Mouse (Mus musculus): ENCODE measurements around the gene Rfx8. TPM values are rescaled to one million over a fixed set of nuclear protein-coding genes. Genes with fewer than 3 reads are reported as not detected.

The Rfx8 gene
- polyA plus RNA-seq, 1 experiment, result 37.8 TPM

DNA sequence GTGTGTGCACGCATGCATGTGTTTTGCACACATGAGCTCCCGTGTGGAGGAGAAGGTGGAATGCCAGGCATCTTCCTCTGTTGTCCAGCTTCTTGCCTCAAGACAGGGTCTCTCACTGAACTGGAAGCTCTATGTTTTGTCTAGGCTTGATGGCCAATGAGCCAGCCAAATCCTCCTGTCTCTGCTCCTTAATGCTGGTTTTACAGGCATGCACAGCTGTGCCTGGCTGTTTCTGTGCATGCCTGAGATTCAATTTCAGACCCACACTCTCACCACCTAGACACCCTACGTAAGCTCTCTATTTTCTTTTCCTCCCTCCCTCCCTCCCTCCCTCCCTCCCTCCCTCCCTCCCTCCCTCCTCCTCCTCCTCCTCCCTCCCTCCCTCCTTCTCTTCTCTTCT, 28.8 kb downstream of the Rfx8 start:
- TF ChIP-seq POLR2A (IDR thresholded peaks at IDR 0.05; ENCODE audit: control insufficient read depth, low read depth, low read length) (no peak), CTCF (IDR thresholded peaks at IDR 0.05; ENCODE audit: control insufficient read depth, insufficient read depth, insufficient replicate concordance, low read depth, low read length) (no peak)
- no peak overlapping the region for H3K27ac ChIP-seq (ENCODE audit: control insufficient read depth, insufficient read depth, low read depth, low read length)
- peaks cover 2% of the 10 kb centered on the region; the same call in 1 of the 2 replicates for H3K4me1 ChIP-seq (ENCODE audit: control insufficient read depth, insufficient read depth, low read length)
- H3K4me3 ChIP-seq (ENCODE audit: control insufficient read depth, low read depth, low read length), result no peak overlapping the region
- H3K36me3 ChIP-seq (ENCODE audit: control insufficient read depth, insufficient read depth, low read length), result no peaks in the 10 kb centered on the region
- H3K27me3 ChIP-seq (ENCODE audit: control insufficient read depth, insufficient read depth, low read length), result no peaks in the 10 kb centered on the region

DNA sequence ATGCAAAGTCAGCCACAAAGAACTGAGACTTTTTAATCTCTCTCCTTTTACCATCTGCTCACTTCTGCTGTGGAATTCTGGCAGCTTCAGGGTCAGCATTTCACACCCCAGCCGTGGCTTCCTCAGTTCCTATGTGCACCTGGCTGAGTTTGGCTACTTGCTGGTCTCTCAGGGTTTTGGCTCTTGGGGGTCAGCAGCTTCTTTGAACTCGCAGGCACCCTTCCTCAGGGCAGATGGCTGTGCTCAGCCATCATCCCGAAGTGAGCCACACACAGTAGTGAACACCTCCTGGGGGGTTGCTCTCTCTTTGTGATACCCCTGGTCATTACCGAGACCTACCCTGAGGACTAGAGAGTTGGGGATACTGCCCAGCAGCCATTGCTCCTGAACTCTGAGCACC, 29.7 kb downstream of the Rfx8 start:
- H3K27me3 ChIP-seq (ENCODE audit: control insufficient read depth, insufficient read depth, low read length), result no peaks in the 10 kb centered on the region

DNA sequence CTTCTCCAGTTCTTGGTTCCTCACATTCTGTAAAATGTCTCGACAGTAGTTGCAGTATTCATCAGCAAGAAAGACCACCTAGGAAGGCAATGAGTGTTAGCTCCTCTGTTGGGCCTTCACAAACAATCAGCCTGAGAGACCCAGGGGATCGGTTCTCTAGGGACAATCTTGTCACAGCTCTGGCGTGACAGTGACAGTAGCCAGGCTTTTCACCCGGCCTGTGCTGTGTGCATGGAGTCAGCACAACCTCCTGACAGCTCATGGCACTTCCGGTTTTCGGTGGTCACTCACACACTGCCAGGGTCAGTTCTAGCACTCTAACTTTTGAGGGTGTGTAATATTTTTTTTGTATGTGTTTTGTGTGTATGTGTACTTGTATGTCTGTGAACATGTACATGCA, 32.2 kb downstream of the Rfx8 start:
- H3K27me3 ChIP-seq (ENCODE audit: control insufficient read depth, insufficient read depth, low read length), result no peaks in the 10 kb centered on the region

More for the DNA sequence above, 29.7 kb downstream of the Rfx8 start:
- Histone ChIP-seq H3K36me3 (ENCODE audit: control insufficient read depth, insufficient read depth, low read length) (no peaks in the 10 kb centered on the region), H3K27ac (ENCODE audit: control insufficient read depth, insufficient read depth, low read depth, low read length) (no peak overlapping the region), H3K4me3 (ENCODE audit: control insufficient read depth, low read depth, low read length) (no peak overlapping the region), H3K4me1 (ENCODE audit: control insufficient read depth, insufficient read depth, low read length) (peaks cover 2% of the 10 kb centered on the region; the same call in 1 of the 2 replicates)
- TF ChIP-seq CTCF (IDR thresholded peaks at IDR 0.05; ENCODE audit: control insufficient read depth, insufficient read depth, insufficient replicate concordance, low read depth, low read length) (no peak), POLR2A (IDR thresholded peaks at IDR 0.05; ENCODE audit: control insufficient read depth, low read depth, low read length) (no peak)

DNA sequence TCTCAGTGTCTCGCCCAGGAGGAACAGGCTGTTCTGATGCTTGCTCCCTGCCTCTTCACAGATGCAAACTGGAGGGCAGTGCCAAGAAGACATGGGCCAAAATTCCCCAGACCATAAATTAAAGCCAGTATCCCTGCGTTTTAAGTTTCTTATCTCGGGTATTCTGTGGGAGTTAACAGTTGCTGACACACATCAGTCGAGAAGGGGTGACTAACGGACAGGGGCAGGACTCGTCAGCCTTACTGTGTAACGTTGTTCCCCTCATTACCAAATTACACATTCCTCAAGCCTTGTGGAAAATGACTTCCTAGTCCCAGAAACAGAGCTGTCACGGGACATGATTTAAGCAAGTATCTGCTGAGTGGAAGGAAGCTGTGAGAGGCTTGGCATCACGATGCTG, 33.5 kb downstream of the Rfx8 start:
- H3K27me3 ChIP-seq (ENCODE audit: control insufficient read depth, insufficient read depth, low read length), result no peaks in the 10 kb centered on the region
- no peak overlapping the region for H3K4me3 ChIP-seq (ENCODE audit: control insufficient read depth, low read depth, low read length)
- TF ChIP-seq CTCF (IDR thresholded peaks at IDR 0.05; ENCODE audit: control insufficient read depth, insufficient read depth, insufficient replicate concordance, low read depth, low read length), result no peak
- no peak for TF ChIP-seq POLR2A (IDR thresholded peaks at IDR 0.05; ENCODE audit: control insufficient read depth, low read depth, low read length)
- no peaks in the 10 kb centered on the region for H3K36me3 ChIP-seq (ENCODE audit: control insufficient read depth, insufficient read depth, low read length)
- H3K4me1 ChIP-seq (ENCODE audit: control insufficient read depth, insufficient read depth, low read length), result no peaks in the 10 kb centered on the region
- H3K27ac ChIP-seq (ENCODE audit: control insufficient read depth, insufficient read depth, low read depth, low read length), result no peak overlapping the region

More for the DNA sequence above, 32.2 kb downstream of the Rfx8 start:
- TF ChIP-seq POLR2A (IDR thresholded peaks at IDR 0.05; ENCODE audit: control insufficient read depth, low read depth, low read length) (no peak), CTCF (IDR thresholded peaks at IDR 0.05; ENCODE audit: control insufficient read depth, insufficient read depth, insufficient replicate concordance, low read depth, low read length) (no peak)
- H3K4me3 ChIP-seq (ENCODE audit: control insufficient read depth, low read depth, low read length), result no peak overlapping the region
- no peaks in the 10 kb centered on the region for H3K36me3 ChIP-seq (ENCODE audit: control insufficient read depth, insufficient read depth, low read length)
- no peaks in the 10 kb centered on the region for H3K4me1 ChIP-seq (ENCODE audit: control insufficient read depth, insufficient read depth, low read length)
- no peak overlapping the region for H3K27ac ChIP-seq (ENCODE audit: control insufficient read depth, insufficient read depth, low read depth, low read length)

DNA sequence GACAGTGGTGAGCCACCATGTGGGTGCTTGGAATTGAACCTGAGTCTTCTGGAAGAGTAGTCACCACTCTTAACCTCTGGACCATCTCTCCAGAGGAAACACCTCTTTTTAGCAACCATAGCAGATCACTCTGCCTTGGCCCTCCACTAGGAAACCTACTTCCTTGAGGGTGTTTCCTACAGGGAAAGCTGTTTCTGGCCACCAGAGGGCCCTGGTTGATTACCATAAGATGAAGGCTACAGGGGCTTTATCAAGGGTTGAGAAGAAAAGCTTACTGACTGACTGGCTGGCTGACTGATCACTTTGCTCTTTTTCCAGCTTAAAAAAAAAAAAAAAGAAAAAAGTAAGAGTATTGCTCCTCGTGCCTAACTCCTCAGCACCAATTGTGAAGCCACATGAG, 35.0 kb downstream of the Rfx8 start:
- TF ChIP-seq CTCF (IDR thresholded peaks at IDR 0.05; ENCODE audit: control insufficient read depth, insufficient read depth, insufficient replicate concordance, low read depth, low read length) (no peak), POLR2A (IDR thresholded peaks at IDR 0.05; ENCODE audit: control insufficient read depth, low read depth, low read length) (no peak)
- Histone ChIP-seq H3K4me3 (ENCODE audit: control insufficient read depth, low read depth, low read length) (no peak overlapping the region), H3K27ac (ENCODE audit: control insufficient read depth, insufficient read depth, low read depth, low read length) (no peak overlapping the region), H3K27me3 (ENCODE audit: control insufficient read depth, insufficient read depth, low read length) (no peaks in the 10 kb centered on the region), H3K36me3 (ENCODE audit: control insufficient read depth, insufficient read depth, low read length) (no peaks in the 10 kb centered on the region), H3K4me1 (ENCODE audit: control insufficient read depth, insufficient read depth, low read length) (no peaks in the 10 kb centered on the region)

DNA sequence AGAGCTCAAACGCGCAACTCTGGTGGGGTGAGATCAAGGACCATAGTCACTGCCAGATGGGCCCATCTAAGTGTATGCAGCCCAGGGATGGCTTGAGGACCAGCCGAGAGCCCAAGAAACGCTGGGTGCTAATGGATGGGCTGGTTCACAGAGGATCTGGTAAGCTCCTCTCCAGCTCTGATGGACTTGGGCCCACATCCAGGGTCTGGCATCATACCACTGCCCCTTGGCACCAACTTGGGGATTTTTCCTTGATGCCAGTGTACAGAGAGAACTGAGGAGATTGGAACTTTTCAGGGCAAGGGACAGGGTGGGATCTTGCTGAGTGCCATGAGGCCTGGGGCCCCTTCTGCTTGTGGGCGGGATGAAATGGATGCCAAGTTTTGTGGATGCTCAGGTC, 39.2 kb downstream of the Rfx8 start:
- no peak overlapping the region for H3K27ac ChIP-seq (ENCODE audit: control insufficient read depth, insufficient read depth, low read depth, low read length)
- H3K4me1 ChIP-seq (ENCODE audit: control insufficient read depth, insufficient read depth, low read length), result no peaks in the 10 kb centered on the region
- no peak for TF ChIP-seq POLR2A (IDR thresholded peaks at IDR 0.05; ENCODE audit: control insufficient read depth, low read depth, low read length)
- no peak for TF ChIP-seq CTCF (IDR thresholded peaks at IDR 0.05; ENCODE audit: control insufficient read depth, insufficient read depth, insufficient replicate concordance, low read depth, low read length)

DNA sequence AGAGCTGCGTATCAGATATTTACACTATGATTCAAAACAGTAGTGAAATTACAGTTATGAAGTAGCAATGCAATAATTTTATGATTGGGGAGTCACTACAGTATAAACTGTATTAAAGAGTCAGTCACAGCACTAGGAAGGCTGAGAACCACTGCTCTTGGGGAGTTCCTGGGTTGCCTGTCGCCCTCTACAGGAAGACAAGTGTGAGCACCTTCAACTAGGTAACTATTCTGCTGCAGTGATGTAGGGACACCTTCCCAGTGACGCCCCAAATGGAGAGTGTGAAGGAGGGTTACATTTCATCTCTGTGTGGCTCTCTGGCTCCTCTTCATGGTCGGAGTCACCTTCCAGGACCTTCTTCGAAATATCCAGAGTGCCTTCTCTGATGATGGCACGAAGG, 40.3 kb downstream of the Rfx8 start:
- no peak overlapping the region for H3K27ac ChIP-seq (ENCODE audit: control insufficient read depth, insufficient read depth, low read depth, low read length)
- H3K4me3 ChIP-seq (ENCODE audit: control insufficient read depth, low read depth, low read length), result no peak overlapping the region
- no peaks in the 10 kb centered on the region for H3K27me3 ChIP-seq (ENCODE audit: control insufficient read depth, insufficient read depth, low read length)
- no peaks in the 10 kb centered on the region for H3K36me3 ChIP-seq (ENCODE audit: control insufficient read depth, insufficient read depth, low read length)
- no peak; the same call in 1 of the 2 replicates for TF ChIP-seq CTCF (IDR thresholded peaks at IDR 0.05; ENCODE audit: control insufficient read depth, insufficient read depth, insufficient replicate concordance, low read depth, low read length)
- TF ChIP-seq POLR2A (IDR thresholded peaks at IDR 0.05; ENCODE audit: control insufficient read depth, low read depth, low read length), result no peak
- no peaks in the 10 kb centered on the region for H3K4me1 ChIP-seq (ENCODE audit: control insufficient read depth, insufficient read depth, low read length)

More for the DNA sequence above, 39.2 kb downstream of the Rfx8 start:
- no peak overlapping the region for H3K4me3 ChIP-seq (ENCODE audit: control insufficient read depth, low read depth, low read length)
- H3K27me3 ChIP-seq (ENCODE audit: control insufficient read depth, insufficient read depth, low read length), result no peaks in the 10 kb centered on the region
- H3K36me3 ChIP-seq (ENCODE audit: control insufficient read depth, insufficient read depth, low read length), result no peaks in the 10 kb centered on the region

DNA sequence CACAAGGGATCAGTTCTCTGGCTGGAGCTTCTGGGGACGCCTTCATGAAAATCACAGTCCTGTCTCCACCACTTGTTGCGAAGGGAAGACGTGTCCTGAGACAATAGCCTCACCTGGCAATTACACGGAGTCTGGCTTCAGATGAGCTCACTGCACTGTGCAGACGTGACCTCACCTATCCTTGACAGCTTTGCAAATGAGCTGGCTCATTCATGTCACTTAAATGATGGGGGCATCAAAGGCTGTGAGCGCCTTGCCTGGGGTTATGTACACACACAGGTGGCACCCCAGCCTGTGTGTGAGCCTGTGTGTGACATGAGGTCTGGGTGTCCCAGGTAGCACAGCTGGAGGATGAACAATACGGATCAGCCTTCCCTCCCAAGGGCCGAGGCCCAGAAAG, 41.9 kb downstream of the Rfx8 start:
- no peaks in the 10 kb centered on the region for H3K4me1 ChIP-seq (ENCODE audit: control insufficient read depth, insufficient read depth, low read length)
- H3K4me3 ChIP-seq (ENCODE audit: control insufficient read depth, low read depth, low read length), result no peak overlapping the region
- H3K36me3 ChIP-seq (ENCODE audit: control insufficient read depth, insufficient read depth, low read length), result no peaks in the 10 kb centered on the region
- H3K27ac ChIP-seq (ENCODE audit: control insufficient read depth, insufficient read depth, low read depth, low read length), result no peak overlapping the region
- TF ChIP-seq POLR2A (IDR thresholded peaks at IDR 0.05; ENCODE audit: control insufficient read depth, low read depth, low read length) (no peak), CTCF (IDR thresholded peaks at IDR 0.05; ENCODE audit: control insufficient read depth, insufficient read depth, insufficient replicate concordance, low read depth, low read length) (no peak)
- no peaks in the 10 kb centered on the region for H3K27me3 ChIP-seq (ENCODE audit: control insufficient read depth, insufficient read depth, low read length)

Measured in testis, adult 2 months (tissue).